Mouse (Mus musculus) stomach, embryonic 14.5 days (tissue): ENCODE measurements at regions not wholly inside any gene's neighbourhood (a gene's known extent, or its start where the extent isn't known, plus 50 kb on each side); places are given as distances from the start of the nearest gene placed in this dataset.

Source experiments
- ATAC-seq: fragments of 200-750 bp; cut with Nextera tagmentation; 2 replicates; pipeline ENCODE4 v1.8.0; 2017; ENCODE audit warnings: low read depth, moderate TSS enrichment; ENCODE audit not compliant: insufficient number of reproducible peaks, insufficient read depth, low FRiP score
- H3K27ac ChIP-seq: fragments of 300-500 bp; sonication (generic); 2 replicates; pipeline ENCODE4 v1.5.1; 2014; ENCODE audit warnings: mild to moderate bottlenecking, low read length, moderate library complexity, mixed read lengths
- H3K27me3 ChIP-seq: fragments of 300-500 bp; sonication (generic); 2 replicates; pipeline ENCODE4 v1.6.1; 2014; ENCODE audit warnings: low read length, control low read depth, mixed read lengths; ENCODE audit not compliant: control insufficient read depth, insufficient read depth
- H3K36me3 ChIP-seq: fragments of 300-500 bp; sonication (generic); 2 replicates; pipeline ENCODE4 v1.6.1; 2014; ENCODE audit warnings: mild to moderate bottlenecking, control low read depth, low read length, moderate library complexity, mixed read lengths; ENCODE audit not compliant: control insufficient read depth, insufficient read depth
- H3K4me1 ChIP-seq: fragments of 300-500 bp; sonication (generic); 2 replicates; pipeline ENCODE4 v1.6.1; 2014; ENCODE audit warnings: low read length, control low read depth, mixed read lengths; ENCODE audit not compliant: control insufficient read depth, insufficient read depth
- H3K4me2 ChIP-seq: fragments of 300-500 bp; sonication (generic); replicated peaks from 2 replicates; pipeline ENCODE4 v1.6.1; 2014; ENCODE audit warnings: low read depth, low read length, control low read depth
- H3K4me3 ChIP-seq: fragments of 300-500 bp; sonication (generic); 2 replicates; pipeline ENCODE4 v1.5.1; 2014; ENCODE audit warnings: low read depth, low read length, control low read depth
- H3K9ac ChIP-seq: fragments of 300-500 bp; sonication (generic); replicated peaks from 2 replicates; pipeline ENCODE4 v1.6.1; 2014; ENCODE audit warnings: low read depth, mild to moderate bottlenecking, control low read depth, low read length, moderate library complexity, mixed read lengths
- H3K9me3 ChIP-seq: fragments of 300-500 bp; sonication (generic); 2 replicates; pipeline ENCODE4 v1.6.1; 2016; ENCODE audit warnings: low read depth, low read length, control low read depth; ENCODE audit not compliant: control insufficient read depth
- WGBS: fragments of 180-500 bp; shearing (Covaris S2); extraction: QIAGEN DNeasy Blood & Tissue Kit; methylation state at CpG from one replicate; pipeline ENCODE4 v1.1.7; 2014; 5-methylcytosine and 5-hydroxymethylcytosine counted together

DNA sequence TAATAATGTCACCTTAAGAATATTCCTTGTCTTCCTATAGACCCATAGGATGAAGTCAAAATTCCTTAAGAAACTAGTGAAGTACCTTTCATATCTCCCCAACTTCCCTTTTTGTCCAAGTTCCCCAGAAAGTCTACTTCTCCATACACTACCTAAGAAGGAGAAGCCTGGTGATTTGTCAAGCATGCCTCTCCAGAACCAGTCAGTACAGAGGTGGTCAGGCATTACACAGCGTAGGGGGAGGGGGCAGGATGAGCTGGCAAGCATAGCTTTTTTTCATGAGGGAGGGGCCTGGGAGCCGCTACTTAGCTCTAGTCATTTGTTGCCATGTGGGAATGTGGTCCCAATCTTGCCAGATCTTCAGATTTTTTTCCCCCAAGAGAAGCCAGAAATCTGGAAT is 54.0 kb upstream of the Satb2 start:
- Histone ChIP-seq H3K4me3 (no peak overlapping the region), H3K4me1 (no peaks in the 10 kb centered on the region), H3K9me3 (no peaks in the 10 kb centered on the region), H3K9ac (no peak overlapping the region), H3K4me2 (no peak overlapping the region), H3K36me3 (no peaks in the 10 kb centered on the region), H3K27ac (no peak overlapping the region), H3K27me3 (no peaks in the 10 kb centered on the region)
- WGBS, result 82% methylated on average over 2 of the region's 2 CpGs
- no peak for ATAC-seq

- no peaks in the 10 kb centered on the region for H3K4me1 ChIP-seq
- no peaks in the 10 kb centered on the region for H3K27me3 ChIP-seq
- ATAC-seq, result no peak
- H3K9ac ChIP-seq, result no peak overlapping the region
- no peak overlapping the region for H3K4me3 ChIP-seq
- no peaks in the 10 kb centered on the region for H3K9me3 ChIP-seq
- H3K27ac ChIP-seq, result no peak overlapping the region
- whole genome bisulfite sequencing, result 88% methylated on average over 2 of the region's 2 CpGs
- H3K4me2 ChIP-seq, result no peak overlapping the region
- no peaks in the 10 kb centered on the region for H3K36me3 ChIP-seq
Measured at GRCm38 (mm10) chr1:57033244-57033643, 54.8 kb upstream of the Satb2 start.

DNA sequence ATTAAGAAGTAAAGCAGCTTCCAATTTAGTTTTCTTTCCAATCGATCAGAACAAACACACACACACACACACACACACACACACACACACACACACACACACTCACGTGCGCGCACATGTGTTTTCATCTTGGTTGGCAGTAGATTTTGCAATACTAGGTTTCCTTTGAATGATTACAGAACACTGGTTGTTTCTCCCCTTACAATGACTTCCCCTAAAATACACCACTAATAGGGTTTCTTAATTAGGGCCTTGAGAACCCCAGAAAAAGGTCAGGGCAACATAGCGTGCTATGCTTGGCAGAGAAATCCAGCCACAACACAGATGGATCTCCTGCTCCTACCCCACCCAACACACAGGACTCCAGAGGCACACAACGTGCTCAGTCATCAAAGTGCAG is 56.0 kb upstream of the Satb2 start:
- H3K9me3 ChIP-seq, result no peaks in the 10 kb centered on the region
- H3K4me1 ChIP-seq, result no peaks in the 10 kb centered on the region
- H3K4me3 ChIP-seq, result no peak overlapping the region
- H3K9ac ChIP-seq, result no peak overlapping the region
- H3K27ac ChIP-seq, result no peak overlapping the region
- H3K4me2 ChIP-seq, result no peak overlapping the region
- no peaks in the 10 kb centered on the region for H3K36me3 ChIP-seq
- WGBS, result 84% methylated on average over 6 of the region's 6 CpGs
- no peak for ATAC-seq
- no peaks in the 10 kb centered on the region for H3K27me3 ChIP-seq

- 82% methylated on average over 3 of the region's 3 CpGs for WGBS
- Histone ChIP-seq H3K27me3 (no peaks in the 10 kb centered on the region), H3K9ac (no peak overlapping the region), H3K27ac (no peak overlapping the region), H3K4me3 (no peak overlapping the region), H3K4me1 (no peaks in the 10 kb centered on the region), H3K9me3 (no peaks in the 10 kb centered on the region), H3K36me3 (no peaks in the 10 kb centered on the region), H3K4me2 (no peak overlapping the region)
- no peak for ATAC-seq
Measured at GRCm38 (mm10) chr1:57036382-57036781, 57.9 kb upstream of the Satb2 start.

DNA sequence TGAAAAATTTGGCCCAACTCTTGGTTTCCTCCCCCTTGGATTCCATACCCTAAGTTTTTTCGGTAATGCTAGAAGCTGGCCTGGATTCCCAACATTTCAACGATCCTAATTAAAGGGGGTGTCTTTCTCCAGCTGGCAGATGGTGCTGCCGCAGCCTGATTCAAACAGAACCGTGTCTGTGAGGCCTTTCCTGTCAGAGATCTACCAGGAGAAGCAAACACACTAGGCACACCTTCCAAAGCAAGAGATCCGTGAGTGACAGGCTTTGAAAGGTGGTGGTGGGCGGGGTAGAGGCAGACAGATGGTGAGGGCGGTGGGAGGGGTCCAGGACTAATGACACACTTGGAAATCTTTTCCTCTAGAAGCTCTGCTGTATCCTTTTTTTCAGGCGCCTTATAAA is 61.8 kb upstream of the Satb2 start:
- Histone ChIP-seq H3K27me3 (no peaks in the 10 kb centered on the region), H3K9me3 (no peaks in the 10 kb centered on the region), H3K4me3 (no peak overlapping the region), H3K27ac (no peak overlapping the region), H3K36me3 (no peaks in the 10 kb centered on the region), H3K4me1 (no peaks in the 10 kb centered on the region), H3K4me2 (no peak overlapping the region), H3K9ac (no peak overlapping the region)
- ATAC-seq, result no peak
- 42% methylated on average over 8 of the region's 8 CpGs for WGBS

DNA sequence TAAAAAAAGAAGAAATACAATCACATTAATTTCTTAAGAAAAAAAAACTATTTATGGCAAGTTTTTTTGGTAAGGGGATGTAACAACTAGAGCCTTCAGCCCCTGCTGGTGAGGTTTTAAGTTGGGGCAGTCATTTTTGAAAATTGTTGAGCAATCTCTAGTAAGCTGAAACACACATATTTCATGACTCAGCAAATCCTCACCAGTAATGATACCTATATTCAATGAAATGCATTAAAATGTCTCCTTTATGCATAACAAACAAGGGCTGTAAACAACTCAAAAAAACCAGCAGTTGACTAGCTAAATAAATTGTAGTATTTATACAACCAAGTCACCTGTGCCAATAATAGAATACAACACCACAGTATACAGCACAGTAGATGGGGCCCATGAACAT is 63.1 kb upstream of the Satb2 start:
- Histone ChIP-seq H3K4me3 (no peak overlapping the region), H3K36me3 (no peaks in the 10 kb centered on the region), H3K27me3 (no peaks in the 10 kb centered on the region), H3K4me1 (no peaks in the 10 kb centered on the region), H3K9me3 (no peaks in the 10 kb centered on the region), H3K4me2 (no peak overlapping the region), H3K9ac (no peak overlapping the region), H3K27ac (no peak overlapping the region)
- no peak for ATAC-seq

DNA sequence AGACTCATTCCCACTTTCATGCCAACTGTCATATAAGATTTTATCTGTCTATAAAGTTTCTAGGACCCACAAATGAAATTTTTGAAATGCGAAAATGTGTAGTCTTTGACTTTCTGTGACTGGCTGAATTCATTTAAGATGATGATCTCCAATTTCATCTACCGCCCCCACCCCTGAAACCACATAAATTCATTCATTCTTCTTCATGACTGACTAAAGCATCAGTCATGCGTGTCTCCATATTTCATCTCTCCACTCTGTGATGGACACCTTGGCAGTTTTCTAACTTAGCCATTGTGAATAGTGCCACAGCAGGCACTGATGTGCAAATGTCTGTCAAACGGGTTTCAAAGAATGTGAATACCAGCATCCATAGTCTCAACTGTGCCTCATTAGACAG is 75.4 kb upstream of the Satb2 start:
- ATAC-seq, result no peak
- no peaks in the 10 kb centered on the region for H3K4me1 ChIP-seq
- no peak overlapping the region for H3K4me3 ChIP-seq
- no peaks in the 10 kb centered on the region for H3K27me3 ChIP-seq
- H3K9ac ChIP-seq, result no peak overlapping the region
- WGBS, result 88% methylated on average over 4 of the region's 4 CpGs
- H3K27ac ChIP-seq, result no peak overlapping the region
- H3K36me3 ChIP-seq, result no peaks in the 10 kb centered on the region
- no peak overlapping the region for H3K4me2 ChIP-seq
- no peaks in the 10 kb centered on the region for H3K9me3 ChIP-seq

GRCm38 (mm10) chr1:57055976-57056375 is 77.5 kb upstream of the Satb2 start:
- no peak overlapping the region for H3K27ac ChIP-seq
- no peak overlapping the region for H3K4me2 ChIP-seq

DNA sequence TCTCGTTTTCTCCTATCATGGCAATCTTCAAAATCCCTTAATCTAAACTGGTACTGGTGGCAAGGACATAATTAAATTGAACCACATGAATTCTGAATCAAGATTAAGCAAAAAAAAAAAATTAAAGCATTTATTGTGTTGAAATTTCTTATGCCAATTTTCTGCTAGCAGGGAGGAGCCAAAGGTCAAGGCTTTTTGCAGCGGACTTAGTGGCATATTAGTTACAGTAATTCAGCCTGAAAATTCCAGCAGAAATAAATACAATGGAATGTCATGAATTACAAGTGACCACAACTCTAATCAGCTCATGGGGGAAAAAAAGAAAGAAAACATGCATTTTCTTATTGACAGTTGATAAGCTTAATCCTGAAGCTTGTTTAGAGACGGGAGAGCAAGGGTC is 80.8 kb upstream of the Satb2 start:
- Histone ChIP-seq H3K4me2 (no peak overlapping the region), H3K9me3 (no peaks in the 10 kb centered on the region), H3K27ac (no peak overlapping the region), H3K4me3 (no peak overlapping the region), H3K36me3 (no peaks in the 10 kb centered on the region), H3K4me1 (no peaks in the 10 kb centered on the region), H3K9ac (no peak overlapping the region), H3K27me3 (no peaks in the 10 kb centered on the region)
- 67% methylated on average over 3 of the region's 3 CpGs for WGBS
- ATAC-seq, result no peak

More at GRCm38 (mm10) chr1:57055976-57056375, 77.5 kb upstream of the Satb2 start:
- Histone ChIP-seq H3K4me1 (no peaks in the 10 kb centered on the region), H3K9me3 (no peaks in the 10 kb centered on the region), H3K9ac (no peak overlapping the region), H3K27me3 (no peaks in the 10 kb centered on the region), H3K36me3 (no peaks in the 10 kb centered on the region), H3K4me3 (no peak overlapping the region)
- WGBS, result 83% methylated on average over 9 of the region's 9 CpGs
- ATAC-seq, result no peak
